Mouse (Mus musculus) T-cell, adult 2 months (primary cell): Measurements from ENCODE around the gene Resp18.
"Not testable (repeated sequence)": the region's sequence is repeated elsewhere in the genome, so short reads cannot be mapped to it uniquely, and the experiment has no call there.

ENCODE experiments used
- DNase-seq: peaks from one replicate; pipeline ENCODE4 v3.0.0; 2022; ENCODE audit warnings: low spot score

Resp18 gene

GRCm38 (mm10) chr1:75236117-75237050 lies 41.8 kb downstream of the Resp18 start, which contains the start of gene Dnajb2:
Gene Dnajb2, plus strand, starts transcription at chr1:75236406.
- peak; percentile 88 for DNase-seq

- peak; percentile 81 for DNase-seq
Observed at GRCm38 (mm10) chr1:75234606-75235005, 43.6 kb downstream of the Resp18 start.

GRCm38 (mm10) chr1:75232489-75232888 lies 45.7 kb downstream of the Resp18 start:
- not testable (repeated sequence) for DNase-seq

GRCm38 (mm10) chr1:75231664-75232152 lies 46.5 kb downstream of the Resp18 start, which contains the start of gene A630095N17Rik:
Gene A630095N17Rik, minus strand, starts transcription at chr1:75232102.
- DNase-seq = no peak

GRCm38 (mm10) chr1:75231224-75231623 lies 47.0 kb downstream of the Resp18 start:
- no peak for DNase-seq

- no peak for DNase-seq
Observed at GRCm38 (mm10) chr1:75230335-75230994, 47.8 kb downstream of the Resp18 start.

- DNase-seq = no peak
Observed at GRCm38 (mm10) chr1:75229158-75229557, 49.1 kb downstream of the Resp18 start.

- no peak for DNase-seq
Observed at GRCm38 (mm10) chr1:75227653-75228052, 50.6 kb downstream of the Resp18 start.

- DNase-seq = no peak
Observed at GRCm38 (mm10) chr1:75226138-75226537, 52.1 kb downstream of the Resp18 start.

- DNase-seq = no peak
Observed at GRCm38 (mm10) chr1:75225473-75225872, 52.7 kb downstream of the Resp18 start.

GRCm38 (mm10) chr1:75223532-75223931 lies 54.7 kb downstream of the Resp18 start:
- DNase-seq = no peak

- peak; percentile 41 for DNase-seq
Observed at GRCm38 (mm10) chr1:75222926-75223325, 55.3 kb downstream of the Resp18 start.
